Mouse (Mus musculus): ENCODE measurements around the gene Diaph3.

Gene Diaph3

DNA sequence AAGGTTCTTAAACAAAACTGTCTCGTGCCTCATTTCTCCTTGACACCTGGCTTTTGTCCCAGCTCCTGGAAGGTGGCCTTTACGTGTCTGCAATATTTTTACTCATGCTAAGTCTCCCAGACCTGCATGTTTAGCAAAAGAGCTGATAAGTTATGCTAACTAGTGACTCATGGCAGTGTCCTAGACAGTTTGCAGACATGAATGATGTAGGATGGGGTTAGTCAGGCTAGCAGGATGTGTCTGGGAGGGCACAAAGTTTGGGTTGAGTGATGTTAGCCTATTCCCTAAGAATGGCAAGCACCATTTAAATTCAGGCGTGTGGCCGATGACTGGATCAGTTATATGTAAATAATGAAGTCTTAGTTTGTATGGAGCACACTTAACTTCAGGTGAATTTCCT, 478.2 kb downstream of the Diaph3 start:
- in situ Hi-C loops (cut with MboI, MseI): no loop called here

DNA sequence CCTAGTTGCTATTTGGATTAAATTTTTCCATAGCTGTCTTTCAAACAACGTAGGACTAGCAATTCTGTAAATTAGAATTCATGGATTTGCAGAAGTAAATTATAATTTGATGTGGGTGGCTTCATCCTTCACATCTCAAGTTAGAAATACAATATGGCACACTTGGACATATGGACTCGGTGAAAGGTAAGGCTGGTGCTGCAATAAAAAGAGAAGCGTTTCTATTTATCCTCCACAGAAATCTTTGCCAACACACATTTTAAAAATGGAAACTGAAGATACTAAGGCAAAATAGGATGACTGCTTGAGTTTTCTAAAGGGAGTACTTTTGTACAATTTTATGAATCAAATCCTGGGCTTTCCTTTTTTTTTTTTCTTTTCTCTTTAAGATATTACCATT, 480.5 kb downstream of the Diaph3 start:
- in situ Hi-C loops (cut with MboI, MseI): no loop called here

DNA sequence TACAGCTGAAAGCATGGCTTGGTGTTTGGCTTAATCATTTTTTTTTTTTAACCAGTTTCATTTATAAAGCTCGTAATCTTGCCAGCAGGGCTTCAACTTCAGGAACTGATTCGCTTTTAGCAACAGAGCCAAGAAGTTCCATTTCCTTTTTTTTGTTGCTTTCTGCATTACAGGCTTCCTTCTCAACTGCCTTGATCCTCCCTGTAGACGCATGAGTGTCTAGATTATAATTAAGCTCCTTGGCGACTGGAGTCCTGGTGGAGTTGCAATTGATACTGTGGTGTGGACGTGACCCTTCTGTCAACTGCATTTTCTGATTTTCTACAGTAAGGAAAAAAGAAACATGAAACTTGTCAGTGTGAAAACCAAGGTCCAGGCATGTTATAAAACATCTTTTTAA, 484.8 kb downstream of the Diaph3 start:
- in situ Hi-C loops (cut with MboI, MseI): no loop called here

DNA sequence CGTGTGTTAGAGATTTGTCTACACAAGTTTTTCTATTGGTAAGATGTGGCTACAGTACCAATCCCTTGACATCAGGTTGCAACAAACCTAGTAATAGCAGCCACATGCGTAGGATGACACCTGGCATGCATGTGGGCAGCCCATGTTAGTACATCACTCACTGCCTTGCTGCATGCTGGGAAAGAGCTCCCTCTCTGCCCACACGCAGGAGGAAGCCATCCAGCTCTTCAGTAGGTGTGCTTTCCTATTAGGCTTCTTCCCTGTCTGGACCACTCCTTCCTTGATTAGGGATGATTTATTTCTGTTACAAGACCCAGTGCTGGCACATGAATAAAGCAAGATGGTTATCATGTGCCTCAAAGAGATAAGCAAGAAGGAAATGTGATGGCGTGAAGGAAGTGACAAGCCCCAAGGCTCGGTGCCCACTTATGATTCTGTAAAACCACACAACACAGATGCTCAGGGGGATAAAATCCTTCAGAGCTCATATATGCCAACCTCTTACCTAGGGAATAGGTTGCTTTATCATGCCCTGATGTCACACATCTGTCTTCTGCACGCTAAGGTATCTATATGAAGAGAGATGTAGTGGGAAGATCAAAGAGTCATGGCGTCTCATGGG, 494.4 kb downstream of the Diaph3 start:
- in situ Hi-C loops (cut with MboI, MseI): no loop called here

DNA sequence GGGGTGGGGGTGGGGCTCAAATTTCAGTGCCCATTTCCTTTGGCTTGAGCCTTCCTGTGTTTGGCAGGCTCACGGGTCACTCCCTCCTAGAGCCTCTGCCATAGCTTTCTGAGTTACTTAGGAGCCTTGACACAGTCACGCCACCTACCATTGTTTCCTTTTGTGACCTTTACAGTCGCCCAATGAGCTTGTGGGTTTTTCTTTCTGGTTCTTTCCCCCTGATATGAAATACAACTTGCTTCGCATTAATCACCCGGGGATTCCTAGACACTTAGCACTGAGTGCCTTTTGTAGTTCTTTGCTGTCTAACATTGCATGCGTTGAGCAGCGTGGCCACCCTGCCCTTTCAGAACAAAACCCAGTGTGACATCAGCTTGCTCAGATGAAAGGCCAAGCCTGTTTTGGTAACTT, 498.2 kb downstream of the Diaph3 start:
- in situ Hi-C loops (cut with MboI, MseI): no loop called here

DNA sequence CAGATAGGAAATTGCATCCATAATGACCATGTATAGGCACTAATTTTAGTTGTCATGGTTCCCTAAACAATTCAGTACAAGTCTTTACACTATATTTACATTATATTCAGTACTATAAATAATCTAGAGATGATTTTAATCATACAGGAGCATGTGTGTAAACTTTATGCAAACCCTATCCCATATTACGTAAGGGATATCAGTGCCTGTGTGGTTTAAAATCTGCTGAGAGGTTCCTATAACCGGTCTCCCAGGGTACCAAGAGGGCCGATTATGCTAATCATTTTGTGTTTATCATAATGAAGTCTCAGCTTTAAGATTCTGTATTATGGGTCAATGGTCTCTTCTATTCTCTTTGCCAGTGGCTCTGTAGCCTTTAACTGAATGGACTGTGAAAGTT, 499.2 kb downstream of the Diaph3 start:
- in situ Hi-C loops (cut with MboI, MseI): no loop called here

DNA sequence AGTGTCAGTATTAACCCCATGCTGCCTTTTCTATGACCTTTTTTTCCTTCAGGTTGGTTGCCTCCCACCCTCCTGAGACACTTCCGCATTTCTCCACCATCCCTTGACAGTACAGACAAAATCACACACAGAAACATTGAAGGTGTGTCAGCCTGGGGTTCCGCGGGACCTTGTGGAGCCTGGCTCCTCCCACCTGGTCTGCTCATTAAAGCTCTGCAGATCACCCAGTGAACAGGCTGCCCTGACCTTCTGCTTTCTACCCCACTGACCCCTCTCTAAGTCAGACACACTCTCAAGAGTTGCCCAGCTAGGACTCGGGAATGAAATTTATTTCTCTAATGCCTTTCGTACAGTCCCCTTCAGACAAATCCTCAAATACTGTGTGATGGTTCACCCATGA, 500.9 kb downstream of the Diaph3 start:
- in situ Hi-C loops (cut with MboI, MseI): no loop called here

DNA sequence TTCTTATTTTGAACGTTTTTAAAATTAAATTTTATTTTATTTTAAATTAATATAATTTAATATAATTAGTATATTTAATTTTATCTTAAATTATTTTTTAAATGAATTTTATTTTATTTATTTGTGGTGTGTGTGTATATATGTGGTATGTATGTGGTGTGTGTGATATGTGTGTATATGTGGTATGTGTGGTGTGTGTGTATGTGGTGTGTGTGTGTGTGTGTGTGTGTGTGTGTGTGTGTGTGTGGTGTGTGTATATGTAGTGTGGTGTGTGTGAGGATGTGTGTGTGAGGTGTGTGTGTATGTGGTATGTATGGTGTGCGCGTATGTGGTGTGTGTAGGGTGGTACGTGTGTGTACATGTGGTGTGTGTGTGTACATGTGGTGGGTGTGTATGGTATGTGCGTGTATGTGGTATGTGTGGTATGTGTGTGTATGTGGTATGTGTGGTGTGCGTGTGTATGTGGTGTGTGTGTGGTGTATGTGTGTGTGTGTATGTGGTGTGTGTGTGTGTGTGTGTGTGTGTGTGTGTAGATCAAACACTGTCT, 505.4 kb downstream of the Diaph3 start:
- in situ Hi-C loops (cut with MboI, MseI): no loop called here

DNA sequence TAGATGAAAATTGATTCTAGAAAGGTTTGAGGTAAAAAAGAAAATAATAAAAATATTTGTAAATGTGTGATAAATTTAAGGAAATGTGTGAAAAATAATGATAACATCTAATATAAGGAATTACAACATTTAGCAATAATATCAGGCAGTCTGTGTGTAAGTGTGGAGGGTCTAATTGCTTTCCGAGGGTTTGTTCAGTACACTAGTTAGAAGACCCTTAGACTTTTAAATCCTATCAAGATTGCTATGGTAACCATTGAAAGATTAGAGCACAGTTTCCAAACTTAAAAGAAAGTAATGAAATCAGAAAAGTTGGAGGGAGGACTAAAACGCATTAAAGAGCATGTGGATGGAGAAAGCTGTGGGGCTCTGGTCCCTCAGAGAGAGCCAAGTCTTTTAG, 506.0 kb downstream of the Diaph3 start:
- in situ Hi-C loops (cut with MboI, MseI): no loop called here

DNA sequence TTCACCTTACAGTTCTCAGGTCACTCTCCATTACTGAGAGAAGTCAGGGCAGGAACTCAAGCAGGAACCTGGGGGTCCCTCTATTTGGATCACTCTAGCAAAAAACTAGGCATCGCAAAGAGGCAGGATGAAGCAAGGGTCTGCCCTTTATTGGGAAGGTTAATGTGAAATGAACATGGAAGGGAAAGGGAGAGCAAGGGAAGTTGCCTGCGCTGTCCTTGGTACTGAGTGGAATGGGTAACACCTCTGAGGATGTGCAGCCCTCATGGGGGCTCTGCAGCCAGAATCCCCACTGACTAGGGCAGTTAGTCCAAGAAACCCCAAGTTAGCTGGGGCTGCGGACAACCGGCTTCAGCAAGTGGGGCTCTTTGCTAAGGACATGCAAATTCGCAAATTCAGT, 507.2 kb downstream of the Diaph3 start:
- in situ Hi-C loops (cut with MboI, MseI): no loop called here

DNA sequence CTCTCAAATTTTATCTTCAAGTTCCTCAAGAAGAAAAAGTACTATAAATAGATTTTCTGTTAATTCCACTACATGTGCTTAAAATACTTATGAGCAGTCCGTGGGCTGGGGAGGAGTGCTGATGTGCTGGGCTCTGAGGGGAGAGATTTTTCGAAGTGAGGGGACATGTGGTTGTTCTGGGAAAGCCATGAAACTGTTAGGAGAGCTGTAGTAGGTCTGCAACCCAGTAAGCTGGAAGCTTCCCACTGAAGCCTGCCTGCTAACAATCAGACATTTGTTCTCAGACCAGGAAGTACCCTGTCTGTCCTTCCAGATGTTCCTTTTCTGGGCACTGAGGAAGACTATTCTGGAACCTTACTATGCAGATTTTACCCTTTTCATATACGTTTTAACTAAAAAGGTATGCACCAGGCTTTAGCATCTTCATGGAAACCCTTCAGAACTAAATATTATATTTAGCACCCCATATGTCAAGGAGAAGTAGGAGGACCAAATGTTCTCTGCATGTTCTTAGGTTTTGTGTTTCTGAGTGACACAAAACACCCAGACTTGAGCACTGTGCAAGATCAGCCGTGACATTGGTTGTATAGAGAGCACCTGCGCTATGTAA, 516.1 kb downstream of the Diaph3 start:
- in situ Hi-C loops (cut with MboI, MseI): no loop called here

DNA sequence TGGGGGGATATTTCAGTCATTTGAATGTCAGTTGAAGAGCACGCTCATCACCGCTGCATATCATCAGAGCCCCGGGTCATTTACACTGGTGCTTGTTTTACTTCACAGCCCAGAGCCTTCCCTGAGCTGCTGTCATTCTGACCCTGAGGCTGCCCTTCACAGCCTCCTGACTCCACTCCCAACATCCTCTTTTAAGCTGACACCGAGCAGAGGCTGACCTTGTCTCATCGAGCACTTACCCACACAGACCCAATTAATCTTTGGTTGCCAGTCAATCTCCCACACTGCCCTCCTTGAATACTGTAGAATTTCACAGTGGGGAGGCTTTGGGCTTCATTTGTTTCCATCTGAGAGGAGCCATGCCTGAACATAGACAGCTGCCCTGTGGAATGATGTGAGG, 521.4 kb downstream of the Diaph3 start:
- in situ Hi-C loops (cut with MboI, MseI): loop anchor here (10.0 kb wide), 1 partner anchor 1555 kb away; no protein-coding TSS in a partner anchor

Data from regulatory T cell (primary cell).